In the genomic region with DNA sequence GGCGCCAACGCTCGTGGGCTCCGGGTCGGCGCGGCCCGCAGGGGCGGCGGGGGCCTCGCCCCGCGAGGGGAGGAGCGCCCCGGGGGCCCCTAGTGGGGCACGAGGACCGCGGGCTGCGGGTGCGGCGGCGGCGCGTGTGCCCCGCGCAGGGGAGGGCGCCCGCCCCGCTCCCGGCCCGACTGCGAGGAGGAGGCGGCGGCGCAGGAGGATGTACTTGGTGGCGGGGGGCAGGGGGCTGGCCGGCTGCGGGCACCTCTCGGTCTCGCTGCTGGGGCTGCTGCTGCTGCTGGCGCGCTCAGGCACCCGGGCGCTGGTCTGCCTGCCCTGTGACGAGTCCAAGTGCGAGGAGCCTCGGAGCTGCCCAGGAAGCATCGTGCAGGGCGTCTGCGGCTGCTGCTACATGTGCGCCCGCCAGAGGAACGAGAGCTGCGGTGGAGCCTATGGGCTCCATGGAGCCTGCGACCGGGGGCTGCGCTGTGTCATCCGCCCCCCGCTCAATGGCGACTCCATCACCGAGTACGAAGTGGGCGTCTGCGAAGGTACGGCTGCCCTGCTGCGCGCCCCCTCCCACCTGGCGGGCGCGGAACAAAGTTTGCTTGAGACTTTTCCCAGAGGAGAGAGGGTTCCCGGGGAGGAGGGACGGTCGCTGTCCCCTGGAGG, we compare ENCODE assay signal across 8 mouse cellular contexts. TPM values are rescaled to one million over a fixed set of nuclear protein-coding genes. Genes with fewer than 3 reads are reported as not detected.
DNase-seq lines count a peak whose midpoint lies in the region; ATAC-seq and TF ChIP-seq lines count a peak whose summit lies in the region.

No protein-coding gene starts in this region.

- intact Hi-C loops in left cerebral cortex, postnatal 36 days (cut with DNase I): loop anchor here (10.0 kb wide), 1 partner anchor 94 kb away; no protein-coding TSS in a partner anchor

- peak overlapping the region; percentile 90 for H3K27ac ChIP-seq in forebrain, embryonic 15.5 days (replicated peaks)
- H3K27ac ChIP-seq in hindbrain, embryonic 13.5 days: peak overlapping the region; percentile 93

- no peak for TF ChIP-seq CTCF in Patski (IDR thresholded peaks at IDR 0.05)

- ATAC-seq in Patski: peak; percentile 41
- peak; percentile 61 for ATAC-seq in forebrain, embryonic 15.5 days (replicated peaks)
- peak; percentile 63 for ATAC-seq in hindbrain, embryonic 13.5 days (ENCODE audit: low FRiP score)
- ATAC-seq in megakaryocyte progenitor cell, adult 5-6 weeks (replicated peaks; ENCODE audit: poor library complexity): peak; percentile 42
- no peak for ATAC-seq in erythroid progenitor cell, adult 5-6 weeks (replicated peaks; ENCODE audit: low FRiP score, poor library complexity, severe bottlenecking)

- POLR2A ChIA-PET in Patski (lab: Charles Lee): interaction anchor here (1.2 kb wide), 2 partner anchors 48 to 91 kb away, joined by 3 to 4 read pairs; no protein-coding TSS in a partner anchor

- no peaks in the 10 kb centered on the region for H3K27me3 ChIP-seq in Patski
- no peaks in the 10 kb centered on the region for H3K27me3 ChIP-seq in forebrain, embryonic 15.5 days
- H3K27me3 ChIP-seq in hindbrain, embryonic 13.5 days: no peaks in the 10 kb centered on the region

- CTCF ChIA-PET in Patski (lab: Charles Lee): no interaction called here

- H3K9me3 ChIP-seq in forebrain, embryonic 15.5 days: no peaks in the 10 kb centered on the region
- no peaks in the 10 kb centered on the region for H3K9me3 ChIP-seq in hindbrain, embryonic 13.5 days

- under 1% methylated on average over 37 of the region's 73 CpGs for WGBS in forebrain, embryonic 15.5 days
- under 1% methylated on average over 52 of the region's 73 CpGs for WGBS in hindbrain, embryonic 13.5 days

- in situ Hi-C loops in Patski (cut with MboI; ENCODE audit: low pct_unique_long_range_greater_than_20kb): loop anchor here (5.0 kb wide), 1 partner anchor 42 kb away; no protein-coding TSS in a partner anchor

- H3K4me2 ChIP-seq in forebrain, embryonic 15.5 days (replicated peaks): peak overlapping the region; percentile 95
- H3K4me2 ChIP-seq in hindbrain, embryonic 13.5 days: peak overlapping the region; percentile 97

- peaks cover 36% of the 10 kb centered on the region for H3K4me1 ChIP-seq in forebrain, embryonic 15.5 days
- H3K4me1 ChIP-seq in hindbrain, embryonic 13.5 days (replicated peaks): peaks cover 50% of the 10 kb centered on the region

- H3K4me3 ChIP-seq in forebrain, embryonic 15.5 days: peak overlapping the region; percentile 73
- H3K4me3 ChIP-seq in hindbrain, embryonic 13.5 days: peak overlapping the region; percentile 92

- no peak for DNase-seq in Patski (ENCODE audit: low read depth, low spot score)
- peak; percentile 44 for DNase-seq in cerebellum, adult 11 months
- peak; percentile 58 to 63 for DNase-seq in left cerebral cortex, postnatal 36 days (ENCODE audit: low spot score in 2 of 2)
- DNase-seq in right cerebral cortex, postnatal 25 days: peak; percentile 65

- H3K36me3 ChIP-seq in forebrain, embryonic 15.5 days: no peaks in the 10 kb centered on the region
- no peaks in the 10 kb centered on the region for H3K36me3 ChIP-seq in hindbrain, embryonic 13.5 days

- peak overlapping the region; percentile 80 for H3K9ac ChIP-seq in forebrain, embryonic 15.5 days (replicated peaks)
- peak overlapping the region; percentile 90 for H3K9ac ChIP-seq in hindbrain, embryonic 13.5 days

RNA-seq across cellular contexts. Expression of a gene that starts 0.6 kb away (rescaled TPM):
- 243 TPM for polyA plus RNA-seq in Patski (2021)
- 6.7 and 7.3 TPM in 2 replicates for polyA plus RNA-seq in forebrain, embryonic 15.5 days (2015; fragmentation: Nextera tagmentation; extraction: Ambion mirVana)
- polyA plus RNA-seq in hindbrain, embryonic 13.5 days (2015; fragmentation: Nextera tagmentation; extraction: Ambion mirVana): 9.8 and 10.4 TPM in 2 replicates
- total RNA-seq in left cerebral cortex, postnatal 36 days (2021): 10 to 100 TPM; 79.6 to 82.6 TPM
- total RNA-seq in megakaryocyte progenitor cell, adult 5-6 weeks (2015): 1.2 and 2.1 TPM in 2 replicates
- total RNA-seq in megakaryocyte progenitor cell, adult 5-6 weeks (2017): 0.79 and 1.3 TPM in 2 replicates
- 0.36 and 0.84 TPM in 2 replicates for total RNA-seq in erythroid progenitor cell, adult 5-6 weeks (2015; ENCODE audit: low replicate concordance)
- total RNA-seq in erythroid progenitor cell, adult 5-6 weeks (2017; ENCODE audit: low replicate concordance): 2.1 TPM in 1 of 2 replicates, not detected in the other

Comparison
In these comparisons a context has a peak if more than half of its experiments do, and no peak if none do; other contexts are left out.
1. RNA of a gene that starts 0.6 kb away (total RNA-seq): 79.6 to 82.6 TPM in left cerebral cortex, postnatal 36 days; 0.79 to 2.1 TPM in megakaryocyte progenitor cell, adult 5-6 weeks and 0.36 to 2.1 TPM in erythroid progenitor cell, adult 5-6 weeks; every median in the first group is over 10 times any median in the second.